Mouse (Mus musculus) MEL (cell line): Measurements from ENCODE around the gene 6030445D17Rik. TPM values are rescaled to one million over a fixed set of nuclear protein-coding genes. Genes with fewer than 3 reads are reported as not detected.

Experiments
- DNase-seq: peaks from one replicate; pipeline ENCODE4 v3.0.0; 2011; ENCODE audit warnings: low read depth, low spot score
- H3K27ac ChIP-seq: 2 replicates; pipeline ENCODE4 v1.5.1; 2012; ENCODE audit warnings: low read depth, mild to moderate bottlenecking, control low read depth, low read length, moderate library complexity; ENCODE audit not compliant: control insufficient read depth
- H3K27me3 ChIP-seq, 2 experiments: fragments of 150-350 bp in 1 of 2; sonication (generic) in 1 of 2; 2 replicates each; pipeline ENCODE4 v1.6.1; 2012; ENCODE audit warnings: low read length in 2 of 2, mild to moderate bottlenecking in 2 of 2, improper control_type of control experiment in 1 of 2, moderate library complexity in 1 of 2; ENCODE audit not compliant: insufficient read depth in 2 of 2, control insufficient read depth in 1 of 2
- H3K36me3 ChIP-seq, 2 experiments: 2 replicates each; pipeline ENCODE4 v1.6.1; 2012 to 2014; ENCODE audit warnings: low read length in 2 of 2, improper control_type of control experiment in 1 of 2, inconsistent platforms in 1 of 2, mild to moderate bottlenecking in 1 of 2; ENCODE audit not compliant: insufficient read depth in 2 of 2, control insufficient read depth in 1 of 2
- H3K4me1 ChIP-seq, 2 experiments: fragments of 150-350 bp in 1 of 2; sonication (generic) in 1 of 2; 2 replicates each; pipeline ENCODE4 v1.6.1; 2012; ENCODE audit warnings: low read length in 2 of 2, improper control_type of control experiment in 1 of 2, mild to moderate bottlenecking in 1 of 2; ENCODE audit not compliant: insufficient read depth in 2 of 2, control insufficient read depth in 1 of 2
- H3K4me3 ChIP-seq, 2 experiments: fragments of 150-350 bp in 1 of 2; sonication (generic) in 1 of 2; 2 replicates each; pipeline ENCODE4 v1.5.1; 2012; ENCODE audit warnings: low read depth in 2 of 2, low read length in 2 of 2, mild to moderate bottlenecking in 2 of 2, moderate library complexity in 2 of 2, control low read depth in 1 of 2, improper control_type of control experiment in 1 of 2; ENCODE audit not compliant: control insufficient read depth in 1 of 2, insufficient read depth in 1 of 2
- H3K79me2 ChIP-seq: 2 replicates; pipeline ENCODE4 v1.6.1; 2012; ENCODE audit warnings: mild to moderate bottlenecking, low read length, moderate library complexity; ENCODE audit not compliant: control insufficient read depth, poor library complexity, insufficient read depth
- H3K9ac ChIP-seq: 2 replicates; pipeline ENCODE4 v1.6.1; 2012; ENCODE audit warnings: low read depth, mild to moderate bottlenecking, control low read depth, low read length, moderate library complexity; ENCODE audit not compliant: control insufficient read depth, poor library complexity, severe bottlenecking
- H3K9me3 ChIP-seq: fragments of 150-350 bp; sonication (generic); replicated peaks from 2 replicates; pipeline ENCODE4 v1.6.1; 2012; ENCODE audit warnings: mild to moderate bottlenecking, low read length, improper control_type of control experiment, moderate library complexity; ENCODE audit not compliant: insufficient read depth
- CHD1 ChIP-seq: IDR thresholded peaks from 2 replicates; pipeline ENCODE4 v1.6.1; 2012; ENCODE audit warnings: low read depth, mild to moderate bottlenecking, inconsistent platforms, low read length, improper control_type of control experiment
- CHD2 ChIP-seq: IDR thresholded peaks from 2 replicates; pipeline ENCODE4 v1.6.1; 2011; ENCODE audit warnings: low read length, improper control_type of control experiment
- CTCF ChIP-seq, 3 experiments: IDR thresholded peaks in 2 of 3; conservative IDR thresholded peaks in 1 of 3; 2 replicates each; pipeline ENCODE4 v1.5.1; 2011 to 2012; ENCODE audit warnings: low read length in 3 of 3, low read depth in 2 of 3, mild to moderate bottlenecking in 2 of 3, improper control_type of control experiment in 1 of 3, inconsistent platforms in 1 of 3, mixed read lengths in 1 of 3, moderate library complexity in 1 of 3; ENCODE audit not compliant: control insufficient read depth in 1 of 3, insufficient read depth in 1 of 3, poor library complexity in 1 of 3, severe bottlenecking in 1 of 3
- ELF1 ChIP-seq: IDR thresholded peaks from 2 replicates; pipeline ENCODE4 v1.6.1; 2014; ENCODE audit warnings: low read depth, mild to moderate bottlenecking, inconsistent platforms, low read length, improper control_type of control experiment, moderate library complexity
- EP300 ChIP-seq, 2 experiments: IDR thresholded peaks; 2 replicates each; pipeline ENCODE4 v1.6.1; 2011; ENCODE audit warnings: improper control_type of control experiment in 2 of 2, low read length in 2 of 2, low read depth in 1 of 2, mild to moderate bottlenecking in 1 of 2
- ETS1 ChIP-seq: IDR thresholded peaks from 2 replicates; pipeline ENCODE4 v1.6.1; 2012; ENCODE audit warnings: low read depth, mild to moderate bottlenecking, inconsistent platforms, low read length, improper control_type of control experiment, moderate library complexity
- JUND ChIP-seq: IDR thresholded peaks from 2 replicates; pipeline ENCODE4 v1.6.1; 2011; ENCODE audit warnings: low read depth, mild to moderate bottlenecking, improper control_type of control experiment, low read length
- MAFK ChIP-seq: IDR thresholded peaks from 2 replicates; pipeline ENCODE4 v1.6.1; 2011; ENCODE audit warnings: low read depth, mild to moderate bottlenecking, low read length, improper control_type of control experiment, borderline replicate concordance
- MAZ ChIP-seq: IDR thresholded peaks from 2 replicates; pipeline ENCODE4 v1.6.1; 2012; ENCODE audit warnings: low read depth, mild to moderate bottlenecking, inconsistent platforms, low read length, improper control_type of control experiment
- MYC ChIP-seq: IDR thresholded peaks from 2 replicates; pipeline ENCODE4 v1.6.1; 2011; ENCODE audit warnings: low read depth, mild to moderate bottlenecking, low read length, improper control_type of control experiment, moderate library complexity
- NELFE ChIP-seq: IDR thresholded peaks from 2 replicates; pipeline ENCODE4 v1.6.1; 2011; ENCODE audit warnings: low read depth, low read length, improper control_type of control experiment
- POLR2AphosphoS2 ChIP-seq: IDR thresholded peaks from 2 replicates; pipeline ENCODE4 v1.6.1; 2011; ENCODE audit warnings: low read length, improper control_type of control experiment
- POLR2AphosphoS5 ChIP-seq: IDR thresholded peaks from 2 replicates; pipeline ENCODE4 v1.6.1; 2012; ENCODE audit warnings: low read depth, borderline replicate concordance, mild to moderate bottlenecking, inconsistent platforms, low read length, moderate library complexity, mixed read lengths
- SMC3 ChIP-seq: IDR thresholded peaks from 2 replicates; pipeline ENCODE4 v1.6.1; 2011; ENCODE audit warnings: low read depth, low read length, improper control_type of control experiment
- USF1 ChIP-seq: IDR thresholded peaks from 2 replicates; pipeline ENCODE4 v1.6.1; 2014; ENCODE audit warnings: low read depth, mild to moderate bottlenecking, inconsistent platforms, low read length, improper control_type of control experiment, moderate library complexity
- USF2 ChIP-seq, 2 experiments: IDR thresholded peaks; 2 replicates each; pipeline ENCODE4 v1.6.1; 2011 to 2012; ENCODE audit warnings: improper control_type of control experiment in 2 of 2, low read length in 2 of 2, borderline replicate concordance in 1 of 2, inconsistent platforms in 1 of 2, low read depth in 1 of 2, mild to moderate bottlenecking in 1 of 2; ENCODE audit not compliant: insufficient read depth in 1 of 2
- ZNF384 ChIP-seq: IDR thresholded peaks from 2 replicates; pipeline ENCODE4 v1.6.1; 2012; ENCODE audit warnings: low read depth, mild to moderate bottlenecking, inconsistent platforms, low read length, improper control_type of control experiment
- polyA plus RNA-seq, 2 experiments: library from polyadenylated mRNA; stranded (reverse) in 1 of 2; unstranded in 1 of 2; fragments of >175 nt in 1 of 2; fragments of >200 nt in 1 of 2; gene quantifications; 2 replicates each; pipeline versions ENCODE4 v1.2.1 to v1.2.4; 2012; ENCODE audit warnings: low replicate concordance in 2 of 2, low read depth in 1 of 2; ENCODE audit not compliant: insufficient read length in 2 of 2, insufficient read depth in 1 of 2, missing spikeins in 1 of 2
- total RNA-seq: library from RNA; depleted of rRNA; stranded (reverse); fragments of 300-350 nt; gene quantifications from 2 replicates; pipeline ENCODE4 v1.2.3, GENCODE M21; 2012

The 6030445D17Rik gene
- total and polyA plus RNA-seq, 3 experiments: 0.46 to 0.77 TPM; not detected in 1

DNA sequence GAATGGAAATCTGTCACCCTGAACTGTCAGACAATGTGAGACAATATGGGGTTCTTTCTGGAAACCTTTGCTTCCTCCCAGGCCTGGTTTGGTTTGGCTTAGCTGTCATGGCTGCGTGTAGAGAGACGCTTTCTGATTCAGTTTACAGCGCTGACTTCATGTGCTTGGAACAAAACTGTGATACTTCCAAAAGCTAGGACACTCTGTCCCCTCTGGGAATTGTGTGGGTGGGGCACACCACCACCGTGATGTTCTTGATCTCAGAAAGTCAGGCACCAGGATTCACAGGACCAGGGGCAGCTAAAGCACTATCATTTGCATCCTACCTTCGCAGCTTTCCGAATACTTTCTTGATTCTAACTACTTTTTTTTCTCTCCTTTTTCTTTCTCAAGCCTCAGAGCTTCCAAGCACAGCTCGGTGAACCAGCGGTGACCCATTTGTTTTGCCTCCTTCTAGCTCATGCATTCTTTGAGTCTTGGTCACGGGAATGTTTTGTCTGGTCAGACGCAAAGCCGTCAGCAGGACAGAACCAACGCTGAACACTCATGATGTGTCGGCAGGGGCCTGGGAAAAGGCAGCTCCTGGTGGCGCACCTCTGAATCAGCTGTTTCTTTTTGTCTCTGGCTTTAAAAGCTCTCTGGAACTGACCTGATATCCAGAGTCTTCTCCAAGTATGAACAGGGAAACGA, 20.6 kb upstream of the 6030445D17Rik start:
- Histone ChIP-seq H3K36me3 (no peaks in the 10 kb centered on the region), H3K27me3 (no peaks in the 10 kb centered on the region), H3K9me3 (no peaks in the 10 kb centered on the region), H3K4me3 (no peak overlapping the region), H3K4me1 (no peaks in the 10 kb centered on the region), H3K9ac (no peak overlapping the region), H3K79me2 (no peaks in the 10 kb centered on the region), H3K27ac (no peak overlapping the region)
- TF ChIP-seq MYC: no peak
- no peak for TF ChIP-seq JUND
- TF ChIP-seq CTCF (IDR thresholded peaks at IDR 0.05 in 2 of 3, conservative IDR thresholded peaks at IDR 0.05 in 1 of 3; ENCODE audit: control insufficient read depth in 1 of 3, insufficient read depth in 1 of 3, low read depth in 2 of 3, low read length in 3 of 3, poor library complexity in 1 of 3, severe bottlenecking in 1 of 3): no peak
- no peak for DNase-seq

DNA sequence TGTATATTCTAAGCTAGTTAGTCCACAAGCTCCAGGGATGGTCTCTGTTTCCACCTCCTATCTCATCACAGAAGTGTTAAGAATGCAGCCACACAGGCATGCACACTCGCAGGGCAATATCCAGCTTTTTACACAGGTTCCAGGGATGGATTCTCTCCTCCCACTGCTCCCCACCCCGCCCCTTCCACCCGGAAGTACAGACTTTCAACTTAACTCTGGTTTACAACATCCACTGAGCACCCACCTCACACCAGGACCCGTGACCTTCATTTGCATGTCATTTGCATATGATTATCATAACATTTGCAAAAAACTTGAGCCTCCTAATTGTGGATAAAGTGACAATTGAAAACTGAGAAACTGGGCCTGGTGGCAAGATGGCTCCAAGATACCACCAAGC, 17.5 kb upstream of the 6030445D17Rik start:
- TF ChIP-seq ELF1 (no peak), SMC3 (no peak), USF1 (no peak), EP300 (IDR thresholded peaks at IDR 0.05; ENCODE audit: low read depth in 1 of 2, low read length in 2 of 2) (no peak), MAFK (no peak), CTCF (IDR thresholded peaks at IDR 0.05 in 2 of 3, conservative IDR thresholded peaks at IDR 0.05 in 1 of 3; ENCODE audit: control insufficient read depth in 1 of 3, insufficient read depth in 1 of 3, low read depth in 2 of 3, low read length in 3 of 3, poor library complexity in 1 of 3, severe bottlenecking in 1 of 3) (no peak), POLR2AphosphoS5 (no peak), NELFE (no peak), ETS1 (no peak), USF2 (IDR thresholded peaks at IDR 0.05; ENCODE audit: borderline replicate concordance in 1 of 2, insufficient read depth in 1 of 2, low read depth in 1 of 2, low read length in 2 of 2) (no peak), POLR2AphosphoS2 (no peak), CHD2 (no peak), ZNF384 (no peak), CHD1 (no peak), MAZ (no peak)
- TF ChIP-seq, all 39 proteins: peak for 0
- no peak for DNase-seq
- Histone ChIP-seq H3K9ac (no peak overlapping the region), H3K4me1 (no peaks in the 10 kb centered on the region), H3K9me3 (no peaks in the 10 kb centered on the region), H3K27ac (no peak overlapping the region), H3K79me2 (no peaks in the 10 kb centered on the region), H3K36me3 (no peaks in the 10 kb centered on the region), H3K4me3 (no peak overlapping the region), H3K27me3 (no peaks in the 10 kb centered on the region)
